Mouse (Mus musculus) cerebellum, adult 2 months (tissue): ENCODE results near the gene Trim27.

ENCODE experiments used
- CTCF ChIP-seq: fragments of 200-500 bp; IDR thresholded peaks from 2 replicates; pipeline ENCODE4 v1.5.1; 2011; ENCODE audit warnings: low read depth, mild to moderate bottlenecking, control low read depth, low read length, moderate library complexity, borderline replicate concordance; ENCODE audit not compliant: insufficient read depth
- POLR2A ChIP-seq: fragments of 200-500 bp; IDR thresholded peaks from 2 replicates; pipeline ENCODE4 v1.6.1; 2011; ENCODE audit warnings: low read length, control low read depth, borderline replicate concordance; ENCODE audit not compliant: insufficient read depth

- no peak for TF ChIP-seq CTCF
- no peak for TF ChIP-seq POLR2A
Observed at GRCm38 (mm10) chr13:21222463-21223022, 43.3 kb downstream of the Trim27 start.
